Mouse (Mus musculus): ENCODE data around the gene Ppy.

The Ppy gene

DNA sequence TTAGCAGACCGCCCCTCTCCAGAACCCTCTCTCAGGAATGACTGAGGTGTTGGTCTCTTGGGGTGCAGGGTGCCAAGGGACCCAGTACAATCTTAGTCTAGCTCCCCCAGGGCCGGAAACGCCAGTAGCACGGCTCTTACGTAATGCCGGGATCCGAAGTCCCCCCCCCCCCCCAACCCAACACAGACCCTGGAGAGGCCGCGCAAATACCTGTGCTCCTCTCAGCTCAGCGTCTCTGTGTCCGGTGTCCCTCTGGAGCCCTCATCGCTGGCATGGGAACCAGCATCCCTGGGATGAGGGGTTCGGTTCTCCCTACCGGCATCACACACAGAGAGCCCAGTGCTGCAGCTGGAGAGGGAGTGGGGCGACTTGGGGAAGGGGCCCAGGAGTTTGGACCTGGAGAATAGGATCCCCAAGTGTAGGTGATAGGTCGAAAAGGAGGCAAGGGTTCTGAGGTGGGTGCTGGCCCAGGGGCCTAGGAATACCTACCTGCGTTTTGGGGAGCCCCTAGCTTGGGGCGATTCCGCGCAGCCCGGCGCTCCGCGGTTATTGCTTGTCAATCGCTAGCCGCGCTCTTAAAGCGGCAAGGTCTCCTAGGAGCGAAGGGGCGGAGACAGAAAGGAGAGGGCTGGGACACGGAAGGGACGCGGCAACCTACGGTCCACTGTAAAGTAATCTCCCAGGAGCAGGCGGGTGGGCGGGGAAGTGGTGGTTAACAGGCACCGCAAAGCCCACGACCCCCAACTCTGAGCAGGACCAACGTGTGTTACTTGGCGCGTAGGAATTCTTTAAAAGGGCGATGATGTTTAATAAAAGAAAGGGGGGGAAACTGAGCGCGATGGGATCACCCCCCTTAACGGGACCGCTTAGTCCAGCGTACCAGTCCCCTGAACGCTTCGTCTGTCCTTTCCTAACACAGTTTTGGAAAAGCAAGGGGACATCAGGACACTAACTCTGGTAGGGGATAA lies 12.9 kb downstream of the Ppy start, which contains the start of gene Mpp2:
Gene Mpp2, minus strand, starts transcription at position 585 of the 968 bp plus-strand sequence.
- DNase-seq (ENCODE audit: extremely low spot score), result peak; percentile 86

DNA sequence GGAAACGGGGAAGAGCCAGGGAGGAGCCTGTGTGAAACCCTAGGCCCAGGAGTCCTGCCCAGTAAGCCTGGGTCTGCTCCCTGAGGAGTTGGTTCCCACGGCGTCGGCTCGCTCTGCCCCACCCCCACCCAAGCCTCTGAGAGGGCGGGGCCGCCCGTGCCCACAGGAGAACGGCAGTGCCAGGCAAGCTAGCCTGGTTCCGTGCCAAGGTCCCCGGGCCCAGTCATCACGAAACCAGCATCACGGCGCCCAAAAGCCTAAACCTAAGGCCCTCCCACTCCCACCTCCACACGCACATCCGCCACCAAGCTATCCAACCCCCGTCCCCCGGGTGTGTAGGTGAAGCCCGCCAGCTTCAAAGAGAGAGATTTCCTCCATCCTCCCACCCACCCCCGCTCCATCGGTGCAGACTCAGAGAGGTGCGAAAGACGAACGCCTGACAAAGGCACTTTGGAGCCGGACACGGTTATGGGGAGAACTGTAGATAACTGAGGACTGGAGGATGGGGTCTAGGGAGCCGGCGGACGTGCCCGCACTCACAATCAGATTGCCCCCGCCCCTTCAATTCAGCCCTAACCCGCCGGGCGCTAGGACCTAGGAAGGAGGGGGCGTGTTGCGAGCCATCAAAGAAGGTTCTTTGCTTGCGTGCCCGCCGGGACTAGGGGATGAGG lies 13.9 kb downstream of the Ppy start:
- DNase-seq (ENCODE audit: extremely low spot score), result peak; percentile 92

DNA sequence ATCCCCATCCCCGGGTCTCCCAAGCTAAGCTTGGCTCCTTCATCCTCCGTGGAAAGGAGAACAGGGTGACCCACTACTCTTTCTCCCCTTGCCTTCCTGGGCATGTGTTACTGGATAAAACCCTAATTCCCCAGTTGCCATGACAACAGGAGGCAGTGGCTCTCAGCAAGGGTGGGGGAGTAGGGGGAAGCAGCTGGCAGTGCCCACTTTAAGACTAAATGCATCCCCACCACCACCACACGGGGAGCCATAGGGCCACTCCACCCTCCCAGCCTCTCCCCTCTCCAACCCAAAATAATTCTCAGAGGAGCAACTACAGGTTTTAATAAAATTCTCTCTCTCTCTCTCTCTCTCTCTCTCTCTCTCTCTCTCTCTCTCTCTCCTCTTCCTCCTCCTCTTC lies 14.8 kb downstream of the Ppy start:
- DNase-seq (ENCODE audit: extremely low spot score), result no peak

DNA sequence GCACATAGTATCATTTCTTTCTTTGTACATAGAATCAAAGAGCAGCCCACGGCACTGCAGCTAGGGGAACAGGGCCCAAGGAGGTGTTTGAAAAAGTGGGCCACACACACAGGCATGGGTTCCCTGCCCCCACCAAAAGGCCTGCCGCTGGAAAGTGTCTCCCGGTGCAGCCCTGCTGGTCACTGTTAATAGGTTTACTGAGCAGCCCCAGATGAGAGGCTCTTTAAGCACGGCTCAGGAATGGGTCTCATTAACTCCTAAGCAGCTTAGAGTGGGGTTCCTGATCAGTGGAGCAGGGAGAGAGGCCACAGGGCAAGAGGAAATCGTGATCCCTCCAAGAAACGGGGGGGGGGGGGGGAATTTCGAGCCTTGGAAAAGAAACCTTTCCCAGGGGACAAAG lies 17.0 kb downstream of the Ppy start:
- no peak for DNase-seq (ENCODE audit: extremely low spot score)

DNA sequence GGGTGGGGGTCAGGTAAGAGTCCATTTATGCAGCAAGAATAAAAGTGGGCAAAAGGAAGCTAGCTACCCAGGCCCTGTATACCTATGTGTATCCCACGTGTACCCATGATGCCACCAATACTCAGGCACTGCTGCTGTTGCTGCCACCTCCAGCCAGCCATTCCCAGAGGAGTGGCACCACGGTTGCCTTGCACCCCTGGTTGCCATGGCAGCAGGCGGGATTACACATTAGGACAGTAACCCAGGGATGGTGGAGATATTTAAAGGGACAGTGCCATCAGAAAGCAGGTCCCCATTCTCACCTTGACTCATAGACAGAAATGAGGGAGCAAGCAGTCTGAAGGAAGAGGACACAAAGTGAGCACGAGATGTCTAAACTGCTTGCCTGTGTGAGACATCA lies 17.9 kb downstream of the Ppy start:
- DNase-seq (ENCODE audit: extremely low spot score), result no peak

DNA sequence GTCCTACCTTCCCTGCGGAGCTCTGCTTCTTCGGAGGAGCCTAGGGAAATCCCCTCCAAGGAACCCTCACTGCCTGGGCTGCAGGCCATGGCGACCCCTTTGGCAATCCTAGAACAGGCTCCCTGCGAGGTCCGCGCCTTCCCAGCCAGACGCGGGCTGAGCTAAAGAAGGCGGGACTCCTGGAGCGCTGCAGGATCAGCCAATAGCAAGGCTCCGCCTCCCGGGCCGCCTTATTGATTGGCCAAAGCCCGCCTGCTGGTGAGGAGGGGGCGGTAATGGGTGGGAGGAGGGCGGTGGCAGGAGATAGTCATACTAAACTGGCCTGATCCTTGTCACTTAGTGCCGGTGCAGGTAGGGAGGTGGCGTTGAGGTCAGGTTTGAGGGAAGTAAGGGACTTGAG lies 18.8 kb downstream of the Ppy start:
- DNase-seq (ENCODE audit: extremely low spot score), result peak; percentile 84

DNA sequence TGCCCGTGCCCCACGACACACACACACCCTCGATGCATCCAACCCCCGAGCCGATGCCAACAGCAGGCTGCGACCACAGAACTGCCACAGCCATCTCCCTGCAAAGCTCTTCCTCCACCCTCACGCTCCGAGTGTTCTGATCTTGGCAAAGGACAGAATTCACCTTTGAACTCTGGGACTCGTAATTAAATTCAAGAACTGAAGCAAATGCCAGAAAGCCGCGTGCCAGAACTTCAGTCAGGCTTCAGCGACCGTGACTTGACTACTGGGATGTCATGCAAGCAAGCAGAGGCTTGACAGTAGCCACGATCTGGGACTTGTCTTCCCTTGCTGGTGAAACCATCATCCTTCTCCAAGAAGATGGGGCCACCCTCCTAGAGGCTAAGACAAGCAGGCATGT lies 27.4 kb downstream of the Ppy start:
- DNase-seq (ENCODE audit: extremely low spot score), result no peak

DNA sequence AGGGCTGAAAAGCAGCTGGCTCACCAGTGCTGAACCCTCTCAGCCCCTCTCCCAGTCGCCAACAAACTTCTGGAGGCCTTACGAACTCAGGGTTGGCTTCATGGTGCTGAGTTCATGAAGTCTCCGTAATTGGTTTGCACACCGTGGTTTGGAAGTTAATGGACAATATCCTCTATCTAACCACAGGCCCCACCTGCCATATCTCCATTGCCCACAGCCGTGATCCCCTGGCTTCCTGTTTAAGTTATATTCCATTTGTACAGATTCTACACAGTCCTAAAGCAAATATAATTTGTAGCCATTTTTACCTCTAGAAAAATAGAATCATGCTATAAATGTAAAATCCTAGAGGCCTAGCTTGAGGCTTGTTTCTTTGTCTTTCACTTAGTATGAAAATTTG lies 28.4 kb downstream of the Ppy start:
- DNase-seq (ENCODE audit: extremely low spot score), result no peak

DNA sequence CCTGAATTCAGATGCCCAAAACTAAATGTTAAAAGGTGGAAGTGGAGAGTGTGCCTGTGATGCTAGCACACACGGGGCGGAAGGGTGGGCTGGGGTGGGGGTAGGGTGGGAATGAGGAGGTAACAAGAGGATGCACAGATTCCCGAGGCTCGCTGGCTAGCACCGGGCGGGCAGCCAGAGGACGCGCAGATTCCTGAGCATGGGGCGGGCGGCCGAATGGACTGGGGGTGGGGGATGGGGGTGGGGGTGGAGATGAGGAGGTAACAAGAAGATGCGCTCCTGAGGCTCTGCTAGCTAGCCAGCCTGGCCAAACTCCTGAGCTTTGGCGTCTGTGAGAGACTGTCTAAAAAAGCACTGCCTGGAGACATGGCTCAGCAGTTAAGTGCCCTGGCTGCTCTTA lies 30.7 kb downstream of the Ppy start:
- no peak for DNase-seq (ENCODE audit: extremely low spot score)

DNA sequence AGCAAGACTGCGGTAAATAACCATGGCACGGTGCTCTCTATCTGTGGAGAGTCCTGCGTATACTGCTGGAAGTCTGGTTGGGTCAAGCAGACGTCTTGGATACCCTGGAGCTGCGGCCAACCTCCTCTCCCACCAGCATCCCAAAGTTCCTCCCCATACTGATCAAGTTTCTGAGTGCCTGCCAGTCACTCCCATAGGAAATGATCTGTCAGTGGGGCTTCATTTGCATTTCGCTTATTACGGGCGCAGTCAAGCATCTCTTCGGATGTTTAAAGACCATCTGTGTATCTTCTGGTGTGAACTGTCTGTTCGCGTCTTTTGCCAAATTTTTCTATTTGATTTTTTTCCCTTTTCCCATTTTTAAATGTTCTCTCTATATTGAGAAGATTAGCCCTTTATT lies 31.5 kb downstream of the Ppy start:
- DNase-seq (ENCODE audit: extremely low spot score), result no peak

DNA sequence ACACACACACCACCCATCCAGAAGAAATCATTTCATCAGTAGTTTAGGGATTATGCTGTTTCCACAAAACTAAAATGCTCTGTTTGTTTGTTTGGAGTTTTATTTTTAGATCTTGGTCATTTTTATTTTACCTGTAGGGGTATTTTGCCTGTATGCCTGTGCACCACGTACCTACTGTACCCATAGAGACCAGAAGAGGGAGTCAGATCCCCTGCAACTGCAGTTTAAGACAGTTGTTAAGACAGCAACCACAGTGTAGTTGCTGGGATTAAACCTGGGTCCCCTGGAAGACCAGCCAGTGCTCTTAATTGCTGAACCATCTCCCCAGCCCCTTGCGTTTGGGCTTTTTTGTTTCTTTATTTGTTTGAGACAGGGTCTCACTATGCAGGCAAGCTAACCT lies 32.1 kb downstream of the Ppy start:
- no peak for DNase-seq (ENCODE audit: extremely low spot score)

DNA sequence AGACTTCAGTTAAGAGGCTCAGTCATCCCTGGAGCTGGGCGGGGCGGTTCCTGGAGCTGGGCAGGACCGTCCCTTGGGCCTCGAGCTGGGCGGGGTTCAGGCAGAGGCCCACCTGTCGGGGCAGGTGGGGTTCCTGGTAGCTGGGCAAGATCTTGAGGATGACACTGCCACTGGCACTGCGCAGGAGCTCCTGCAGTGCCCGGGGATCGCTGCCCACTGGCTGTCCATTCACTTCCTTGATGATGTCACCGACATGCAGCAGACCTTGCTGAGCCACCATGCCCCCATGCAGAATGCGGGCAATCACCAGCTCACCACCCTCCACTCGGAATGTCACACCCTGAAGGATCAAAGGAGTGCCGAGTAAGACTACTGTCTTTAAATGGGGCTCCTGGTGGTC lies 38.0 kb downstream of the Ppy start:
- no peak for DNase-seq (ENCODE audit: extremely low spot score)

DNA sequence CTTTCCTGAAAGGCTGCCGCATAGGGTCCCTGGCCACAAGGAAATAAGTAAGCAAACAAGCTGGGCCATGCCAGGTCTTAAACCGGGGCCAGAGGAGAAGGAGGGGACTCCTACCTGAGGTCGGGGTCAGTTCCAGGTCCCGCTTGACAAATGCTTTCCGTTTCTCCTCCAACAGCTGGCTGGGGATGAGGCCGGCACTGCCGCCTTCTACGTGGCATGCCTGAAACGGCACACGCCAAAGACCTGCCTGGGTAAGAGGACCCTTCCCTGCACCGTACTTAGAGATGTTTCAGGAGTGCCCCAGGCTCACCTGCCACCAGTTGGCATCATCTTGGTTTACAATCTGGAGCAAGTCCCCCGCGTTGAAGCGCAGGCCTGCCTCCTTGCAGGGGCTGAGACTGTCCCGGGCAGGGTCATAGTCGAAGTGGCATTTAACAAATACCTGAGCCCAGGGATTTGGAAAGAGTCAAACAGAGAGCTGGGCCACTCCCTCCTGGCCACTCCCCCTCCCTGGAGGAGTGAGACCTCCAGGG lies 39.1 kb downstream of the Ppy start:
- no peak for DNase-seq (ENCODE audit: extremely low spot score)

DNA sequence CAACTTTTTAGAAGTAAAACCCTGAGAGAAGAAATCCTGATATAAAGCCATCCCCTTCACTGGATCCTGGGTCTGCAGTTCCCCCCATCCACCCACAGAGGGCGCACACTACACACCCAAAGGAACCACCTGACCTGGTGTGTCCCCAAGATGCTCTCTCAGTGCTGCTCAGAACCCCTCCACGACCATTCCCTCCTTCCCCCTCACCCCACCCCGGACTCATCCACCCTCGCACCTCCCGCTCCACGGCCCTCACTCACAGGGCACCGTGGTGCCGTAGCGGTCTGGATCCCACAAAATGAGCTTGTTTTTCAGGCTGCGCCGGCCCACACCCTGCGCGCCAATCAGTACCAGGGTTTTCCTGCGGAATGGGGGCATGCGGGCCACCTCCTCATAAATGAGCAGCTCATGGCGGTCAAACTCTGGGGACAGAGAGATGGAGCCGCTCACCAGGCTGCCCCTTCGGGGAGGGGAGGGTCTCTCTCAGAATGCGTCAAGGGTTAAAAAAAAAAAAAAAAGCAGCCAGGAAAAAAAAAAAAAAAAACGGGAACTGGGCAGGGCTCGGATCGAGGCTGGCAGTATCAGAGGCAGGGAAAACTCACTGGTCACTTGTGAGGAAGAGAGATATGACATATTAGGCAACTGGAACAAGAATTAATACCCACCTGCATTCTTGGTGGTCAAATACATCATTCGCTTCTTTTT lies 39.7 kb downstream of the Ppy start:
- peak; percentile 85 for DNase-seq (ENCODE audit: extremely low spot score)

DNA sequence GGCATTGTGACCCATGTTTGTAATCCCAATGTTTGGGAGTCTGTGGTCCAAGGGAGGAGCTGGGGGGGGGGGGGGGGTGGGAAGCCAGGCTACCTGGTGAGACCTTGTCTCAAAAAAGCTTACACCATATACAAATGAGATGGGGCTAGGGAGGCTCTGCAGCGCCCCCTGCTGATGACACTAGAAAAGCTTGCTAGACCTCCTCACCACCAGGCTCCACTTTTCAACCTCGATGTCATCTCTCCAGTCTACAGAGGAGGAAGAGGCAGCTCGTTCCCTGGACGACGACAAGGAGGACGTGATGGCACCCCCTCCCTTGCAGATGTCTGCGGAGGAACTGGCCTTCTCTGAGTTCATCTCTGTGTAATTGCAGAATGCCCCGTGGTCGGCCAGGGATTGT lies 47.3 kb downstream of the Ppy start:
- peak; percentile 54 for DNase-seq (ENCODE audit: extremely low spot score)

DNA sequence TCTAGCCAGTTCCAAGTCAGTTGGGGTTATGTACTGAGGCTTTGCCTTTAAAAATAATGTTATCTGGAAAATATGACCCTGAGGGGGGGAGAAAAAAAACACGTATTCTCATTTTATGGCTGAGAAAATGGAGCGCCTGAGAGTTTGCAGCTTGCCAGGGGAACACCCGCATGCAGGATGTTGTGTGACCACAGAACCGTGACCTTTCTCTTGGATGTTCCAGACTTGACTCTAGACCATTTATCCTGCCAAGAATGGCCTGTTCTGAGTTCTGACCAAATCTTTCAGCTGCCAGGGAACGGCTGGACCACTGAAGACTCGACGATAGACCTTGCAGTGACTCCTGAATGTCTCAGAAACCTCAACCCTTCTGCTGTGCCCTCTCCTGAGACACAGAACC lies 47.9 kb downstream of the Ppy start:
- no peak for DNase-seq (ENCODE audit: extremely low spot score)

DNA sequence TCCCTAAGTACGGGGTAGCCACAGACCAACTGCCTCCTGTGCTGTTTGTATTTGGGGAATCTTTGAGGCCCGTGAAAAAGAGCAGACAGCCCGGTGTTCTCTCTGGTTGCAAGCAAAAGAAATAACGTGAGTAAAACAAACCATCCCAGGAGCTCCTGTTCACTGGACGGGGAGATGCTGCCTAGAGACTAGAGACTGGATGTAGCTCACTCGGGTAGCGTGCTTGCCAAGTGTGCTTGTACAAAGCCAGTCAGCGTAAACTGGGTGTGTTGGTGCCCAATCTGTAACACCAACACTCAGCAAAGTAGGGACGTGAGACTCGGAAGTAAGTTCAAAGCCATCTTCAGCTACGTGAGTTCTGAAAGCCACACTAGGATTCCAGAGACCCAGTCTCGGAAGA lies 48.4 kb downstream of the Ppy start:
- DNase-seq (ENCODE audit: extremely low spot score), result no peak

DNA sequence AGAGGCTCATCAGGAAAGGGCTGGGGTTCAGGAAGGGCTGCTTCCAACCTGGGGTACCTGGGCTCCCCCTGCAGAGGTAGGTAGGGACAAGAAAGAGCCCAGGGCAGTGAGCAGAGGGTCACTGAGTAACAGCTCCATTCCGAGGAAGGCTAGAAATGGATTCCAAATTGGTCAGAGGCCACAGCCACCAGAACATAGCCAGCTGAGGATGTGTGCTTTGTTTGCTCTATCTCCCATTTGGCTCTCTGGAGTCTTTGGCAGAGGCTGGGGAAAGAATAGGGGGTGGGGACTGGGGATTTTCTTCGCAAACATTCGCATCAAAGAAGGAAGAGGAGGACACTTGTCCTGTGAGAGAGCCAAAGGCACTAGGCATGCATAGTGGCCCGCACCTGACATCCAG lies 49.2 kb downstream of the Ppy start:
- no peak for DNase-seq (ENCODE audit: extremely low spot score)

DNA sequence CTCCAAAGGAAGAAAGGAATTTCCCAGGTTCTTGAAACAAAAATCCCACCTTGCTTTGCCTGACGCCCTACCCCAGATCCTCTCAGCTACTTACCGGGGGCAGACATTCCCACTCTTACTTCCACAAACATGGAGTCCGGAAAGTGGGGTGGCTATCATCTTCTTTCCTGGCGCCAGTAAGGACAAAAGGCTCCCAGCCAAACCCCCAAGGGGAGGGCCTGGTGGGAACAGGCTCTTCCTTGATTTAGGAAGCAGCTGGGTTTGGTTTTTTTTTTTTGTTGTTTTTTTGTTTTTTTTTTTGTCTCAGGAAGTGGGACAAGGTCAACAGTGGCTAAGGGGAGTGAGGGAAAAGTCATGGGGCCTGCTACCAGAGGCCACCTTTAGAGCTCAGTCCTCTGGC lies 49.6 kb downstream of the Ppy start:
- no peak for DNase-seq (ENCODE audit: extremely low spot score)

All from embryo, embryonic 9.5 days (tissue).